Mouse (Mus musculus) thymus, adult 2 months (tissue): ENCODE measurements around the gene Pdlim7.

Experiments
- CTCF ChIP-seq: fragments of 200-500 bp; IDR thresholded peaks from 2 replicates; pipeline ENCODE4 v1.5.1; 2012; ENCODE audit warnings: mild to moderate bottlenecking, control low read depth, low read length, moderate library complexity, borderline replicate concordance; ENCODE audit not compliant: control insufficient read depth, poor library complexity, insufficient read depth; ENCODE audit errors: extremely low read depth
- POLR2A ChIP-seq: fragments of 200-500 bp; IDR thresholded peaks from 2 replicates; pipeline ENCODE4 v1.6.1; 2012; ENCODE audit warnings: mild to moderate bottlenecking, low read length, control low read depth, moderate library complexity; ENCODE audit not compliant: control insufficient read depth, poor library complexity, insufficient read depth; ENCODE audit errors: extremely low read depth

- no peak for TF ChIP-seq POLR2A
- TF ChIP-seq CTCF, result no peak
These were observed 18.4 kb downstream of the Pdlim7 start for GRCm38 (mm10) chr13:55494883-55495621.
